Mouse (Mus musculus) liver, postnatal 0 days (tissue): Measurements from ENCODE around the gene Mrgpra6.

ENCODE experiments used
- CTCF ChIP-seq: sonication (generic); IDR thresholded peaks from 2 replicates; pipeline ENCODE4 v1.5.1; 2016; ENCODE audit warnings: antibody characterized with exemption, low read depth
- EP300 ChIP-seq: IDR thresholded peaks from 2 replicates; pipeline ENCODE4 v1.6.1; 2016; ENCODE audit warnings: antibody characterized with exemption, low read depth, mild to moderate bottlenecking

- TF ChIP-seq CTCF: peak; percentile 84
- TF ChIP-seq EP300: no peak
Observed at GRCm38 (mm10) chr7:47150420-47151061, 54.2 kb downstream of the Mrgpra6 start.
